Mouse (Mus musculus): Measurements from ENCODE around the gene Ryr2. TPM values are rescaled to one million over a fixed set of nuclear protein-coding genes. Genes with fewer than 3 reads are reported as not detected.

Ryr2 gene
- polyA plus RNA-seq, 1 experiment from 2014 or later, result 0.15 TPM

DNA sequence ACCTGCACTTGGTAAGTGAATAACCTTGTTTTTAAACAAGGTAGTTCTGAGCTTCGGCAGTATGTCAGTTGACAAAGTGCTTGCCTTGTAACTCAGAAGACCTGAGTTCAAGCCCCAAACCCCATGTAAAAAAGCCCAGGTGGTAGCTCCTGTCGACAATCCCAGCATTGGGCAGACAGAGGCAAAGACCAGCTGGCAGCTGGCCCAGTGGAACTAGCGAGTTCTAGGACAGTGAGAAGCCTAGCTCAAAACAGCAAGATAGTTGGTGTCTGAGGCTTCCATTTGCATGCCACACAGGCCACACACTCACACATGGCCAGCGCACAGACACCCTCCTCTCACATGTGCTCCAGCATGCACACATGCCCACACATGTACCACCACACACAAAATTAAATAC is 129.1 kb downstream of the Ryr2 start:
- no peak overlapping the region for H3K4me2 ChIP-seq (ENCODE audit: low read depth, severe bottlenecking)
- no peak for ATAC-seq (ENCODE audit: insufficient number of reproducible peaks, low FRiP score, low TSS enrichment, low read depth)
- no peaks in the 10 kb centered on the region for H3K27me3 ChIP-seq (ENCODE audit: control insufficient read depth, insufficient read depth, low read length)
- no peak overlapping the region for H3K4me3 ChIP-seq (ENCODE audit: low read depth, low read length)
- H3K9ac ChIP-seq (ENCODE audit: low read length), result no peak overlapping the region
- no peak for DNase-seq (ENCODE audit: low spot score)
- no peaks in the 10 kb centered on the region for H3K9me3 ChIP-seq (ENCODE audit: control insufficient read depth, low read length)
- H3K27ac ChIP-seq (replicated peaks; ENCODE audit: low read depth, low read length), result no peak overlapping the region
- no peaks in the 10 kb centered on the region for H3K36me3 ChIP-seq (ENCODE audit: control insufficient read depth, insufficient read depth, low read length)
- 81% methylated on average over 4 of the region's 4 CpGs for WGBS
- H3K4me1 ChIP-seq (ENCODE audit: control insufficient read depth, insufficient read depth, low read length), result no peaks in the 10 kb centered on the region

DNA sequence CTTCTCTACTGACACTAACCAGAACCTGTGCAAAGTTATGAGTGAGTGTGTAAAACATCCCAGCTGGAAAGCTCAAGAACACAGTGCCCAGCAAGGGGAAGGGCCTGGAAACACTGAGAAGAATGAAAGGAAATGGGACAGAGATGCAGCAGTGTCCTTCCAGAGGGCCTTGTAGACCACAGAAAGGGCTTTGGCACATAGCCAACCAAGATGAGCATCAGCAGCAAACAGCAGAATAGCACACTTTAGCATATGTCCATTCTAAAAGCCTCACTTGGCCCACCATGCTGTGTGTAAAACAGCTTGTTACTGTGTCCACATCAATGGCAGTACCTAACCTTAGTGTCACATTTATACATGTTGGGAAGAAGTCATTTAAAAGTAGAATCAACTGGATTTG is 142.4 kb downstream of the Ryr2 start:
- Histone ChIP-seq H3K9me3 (ENCODE audit: control insufficient read depth, low read length) (no peaks in the 10 kb centered on the region; the same call in 1 of the 2 replicates), H3K36me3 (ENCODE audit: control insufficient read depth, insufficient read depth, low read length) (no peaks in the 10 kb centered on the region), H3K27me3 (ENCODE audit: control insufficient read depth, insufficient read depth, low read length) (no peaks in the 10 kb centered on the region), H3K27ac (replicated peaks; ENCODE audit: low read depth, low read length) (no peak overlapping the region), H3K4me3 (ENCODE audit: low read depth, low read length) (no peak overlapping the region), H3K4me1 (ENCODE audit: control insufficient read depth, insufficient read depth, low read length) (no peaks in the 10 kb centered on the region), H3K4me2 (ENCODE audit: low read depth, severe bottlenecking) (no peak overlapping the region), H3K9ac (ENCODE audit: low read length) (no peak overlapping the region)
- DNase-seq (ENCODE audit: low spot score), result no peak
- ATAC-seq (ENCODE audit: insufficient number of reproducible peaks, low FRiP score, low TSS enrichment, low read depth), result no peak

- Histone ChIP-seq H3K4me2 (ENCODE audit: low read depth, severe bottlenecking) (no peak overlapping the region), H3K4me1 (ENCODE audit: control insufficient read depth, insufficient read depth, low read length) (no peaks in the 10 kb centered on the region), H3K9me3 (ENCODE audit: control insufficient read depth, low read length) (no peaks in the 10 kb centered on the region; the same call in 1 of the 2 replicates), H3K4me3 (ENCODE audit: low read depth, low read length) (no peak overlapping the region), H3K27ac (replicated peaks; ENCODE audit: low read depth, low read length) (no peak overlapping the region), H3K9ac (ENCODE audit: low read length) (no peak overlapping the region), H3K36me3 (ENCODE audit: control insufficient read depth, insufficient read depth, low read length) (no peaks in the 10 kb centered on the region), H3K27me3 (ENCODE audit: control insufficient read depth, insufficient read depth, low read length) (no peaks in the 10 kb centered on the region)
- ATAC-seq (ENCODE audit: insufficient number of reproducible peaks, low FRiP score, low TSS enrichment, low read depth) (peak; percentile 51; the same call in 1 of the 2 replicates), DNase-seq (ENCODE audit: low spot score) (no peak)
Observed at GRCm38 (mm10) chr13:11959488-11960174, 147.1 kb downstream of the Ryr2 start.

DNA sequence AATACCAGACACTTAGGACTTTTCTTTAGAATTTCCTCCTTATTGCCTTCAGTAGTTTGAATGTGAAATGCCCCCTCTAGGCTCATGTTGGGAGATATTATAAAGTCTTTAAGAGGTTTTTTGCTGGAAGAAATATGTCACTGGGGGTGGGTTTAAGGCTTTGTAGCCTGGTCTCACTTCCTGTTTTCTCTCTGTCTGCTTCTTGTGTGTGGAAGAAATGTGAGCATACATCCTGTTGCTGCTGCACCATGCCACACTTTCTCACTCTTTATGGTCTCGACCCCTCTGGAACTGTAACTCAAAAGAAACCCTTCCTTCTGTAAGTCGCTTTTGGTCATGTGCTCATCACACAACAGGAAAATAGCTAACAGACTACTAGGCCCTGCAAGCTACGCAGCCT is 147.9 kb downstream of the Ryr2 start:
- 67% methylated on average over 3 of the region's 3 CpGs for WGBS
- Histone ChIP-seq H3K27me3 (ENCODE audit: control insufficient read depth, insufficient read depth, low read length) (no peaks in the 10 kb centered on the region), H3K4me1 (ENCODE audit: control insufficient read depth, insufficient read depth, low read length) (no peaks in the 10 kb centered on the region), H3K4me2 (ENCODE audit: low read depth, severe bottlenecking) (no peak overlapping the region), H3K9me3 (ENCODE audit: control insufficient read depth, low read length) (no peaks in the 10 kb centered on the region; the same call in 1 of the 2 replicates), H3K27ac (replicated peaks; ENCODE audit: low read depth, low read length) (no peak overlapping the region), H3K9ac (ENCODE audit: low read length) (no peak overlapping the region), H3K4me3 (ENCODE audit: low read depth, low read length) (no peak overlapping the region), H3K36me3 (ENCODE audit: control insufficient read depth, insufficient read depth, low read length) (no peaks in the 10 kb centered on the region)
- ATAC-seq (ENCODE audit: insufficient number of reproducible peaks, low FRiP score, low TSS enrichment, low read depth), result no peak
- DNase-seq (ENCODE audit: low spot score), result no peak

DNA sequence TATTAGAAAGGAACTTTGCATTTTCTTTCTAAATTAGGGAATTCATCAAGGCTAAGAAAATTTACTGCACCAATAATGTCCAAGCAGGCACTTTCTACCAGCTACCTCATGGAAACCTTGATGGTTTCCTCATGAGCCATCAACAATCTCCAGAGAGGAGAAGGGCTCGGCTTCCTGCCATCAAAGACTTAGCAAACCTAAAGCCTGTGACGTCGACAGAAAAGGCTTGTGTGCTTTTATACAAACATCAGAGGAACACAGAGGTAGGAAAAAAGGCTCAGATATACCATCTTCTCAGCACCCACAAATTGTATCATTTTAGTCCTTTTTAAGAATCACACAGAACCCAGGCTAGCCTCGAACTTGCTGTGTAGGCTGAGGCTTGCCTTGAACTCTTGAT is 148.5 kb downstream of the Ryr2 start:
- Histone ChIP-seq H3K4me1 (ENCODE audit: control insufficient read depth, insufficient read depth, low read length) (no peaks in the 10 kb centered on the region), H3K27ac (replicated peaks; ENCODE audit: low read depth, low read length) (no peak overlapping the region), H3K4me2 (ENCODE audit: low read depth, severe bottlenecking) (no peak overlapping the region), H3K27me3 (ENCODE audit: control insufficient read depth, insufficient read depth, low read length) (no peaks in the 10 kb centered on the region), H3K9ac (ENCODE audit: low read length) (no peak overlapping the region), H3K9me3 (ENCODE audit: control insufficient read depth, low read length) (no peaks in the 10 kb centered on the region; the same call in 1 of the 2 replicates), H3K4me3 (ENCODE audit: low read depth, low read length) (no peak overlapping the region), H3K36me3 (ENCODE audit: control insufficient read depth, insufficient read depth, low read length) (no peaks in the 10 kb centered on the region)
- DNase-seq (ENCODE audit: low spot score), result no peak
- 70% methylated on average over 4 of the region's 4 CpGs for WGBS
- no peak for ATAC-seq (ENCODE audit: insufficient number of reproducible peaks, low FRiP score, low TSS enrichment, low read depth)

DNA sequence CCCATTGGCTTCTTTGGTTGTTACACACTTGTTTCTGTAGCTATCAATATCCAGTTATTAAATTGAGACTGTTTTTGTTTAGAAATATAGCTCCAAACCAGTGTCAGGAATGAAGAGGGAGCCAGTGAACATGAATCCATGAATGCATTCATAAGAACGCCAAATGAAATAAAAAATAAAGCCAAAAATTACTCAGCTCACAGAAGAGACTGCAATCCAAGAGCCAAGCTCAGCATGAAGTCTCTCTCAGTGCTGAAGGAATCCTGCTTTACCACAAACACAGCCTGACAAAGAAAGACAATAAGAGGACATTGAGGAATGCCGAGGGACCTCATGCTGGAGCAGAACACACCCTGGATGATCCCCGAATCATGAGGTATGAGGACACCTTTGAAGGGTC is 154.8 kb downstream of the Ryr2 start:
- H3K27me3 ChIP-seq (ENCODE audit: control insufficient read depth, insufficient read depth, low read length), result no peaks in the 10 kb centered on the region
- ATAC-seq (ENCODE audit: insufficient number of reproducible peaks, low FRiP score, low TSS enrichment, low read depth), result no peak
- no peak overlapping the region for H3K4me3 ChIP-seq (ENCODE audit: low read depth, low read length)
- no peaks in the 10 kb centered on the region for H3K9me3 ChIP-seq (ENCODE audit: control insufficient read depth, low read length)
- no peaks in the 10 kb centered on the region for H3K36me3 ChIP-seq (ENCODE audit: control insufficient read depth, insufficient read depth, low read length)
- 78% methylated on average over 3 of the region's 3 CpGs for WGBS
- no peak overlapping the region for H3K9ac ChIP-seq (ENCODE audit: low read length)
- H3K4me1 ChIP-seq (ENCODE audit: control insufficient read depth, insufficient read depth, low read length), result no peaks in the 10 kb centered on the region
- H3K27ac ChIP-seq (replicated peaks; ENCODE audit: low read depth, low read length), result no peak overlapping the region
- DNase-seq (ENCODE audit: low spot score), result no peak
- no peak overlapping the region for H3K4me2 ChIP-seq (ENCODE audit: low read depth, severe bottlenecking)

GRCm38 (mm10) chr13:11945740-11946139 is 161.0 kb downstream of the Ryr2 start:
- H3K9me3 ChIP-seq (ENCODE audit: control insufficient read depth, low read length), result no peaks in the 10 kb centered on the region
- no peak overlapping the region for H3K9ac ChIP-seq (ENCODE audit: low read length)
- H3K4me3 ChIP-seq (ENCODE audit: low read depth, low read length), result no peak overlapping the region
- 97% methylated on average over 2 of the region's 2 CpGs for WGBS
- no peak overlapping the region for H3K27ac ChIP-seq (replicated peaks; ENCODE audit: low read depth, low read length)
- DNase-seq (ENCODE audit: low spot score), result no peak
- no peaks in the 10 kb centered on the region for H3K36me3 ChIP-seq (ENCODE audit: control insufficient read depth, insufficient read depth, low read length)
- no peaks in the 10 kb centered on the region for H3K4me1 ChIP-seq (ENCODE audit: control insufficient read depth, insufficient read depth, low read length)
- ATAC-seq (ENCODE audit: insufficient number of reproducible peaks, low FRiP score, low TSS enrichment, low read depth), result no peak
- H3K4me2 ChIP-seq (ENCODE audit: low read depth, severe bottlenecking), result no peak overlapping the region
- no peaks in the 10 kb centered on the region for H3K27me3 ChIP-seq (ENCODE audit: control insufficient read depth, insufficient read depth, low read length)

- no peaks in the 10 kb centered on the region for H3K27me3 ChIP-seq (ENCODE audit: control insufficient read depth, insufficient read depth, low read length)
- no peak overlapping the region for H3K9ac ChIP-seq (ENCODE audit: low read length)
- no peak overlapping the region for H3K4me3 ChIP-seq (ENCODE audit: low read depth, low read length)
- ATAC-seq (ENCODE audit: insufficient number of reproducible peaks, low FRiP score, low TSS enrichment, low read depth), result no peak
- H3K4me2 ChIP-seq (ENCODE audit: low read depth, severe bottlenecking), result no peak overlapping the region
- no peaks in the 10 kb centered on the region for H3K36me3 ChIP-seq (ENCODE audit: control insufficient read depth, insufficient read depth, low read length)
- DNase-seq (ENCODE audit: low spot score), result no peak
- H3K9me3 ChIP-seq (ENCODE audit: control insufficient read depth, low read length), result no peaks in the 10 kb centered on the region
- WGBS, result 88% methylated on average over 4 of the region's 4 CpGs
- H3K4me1 ChIP-seq (ENCODE audit: control insufficient read depth, insufficient read depth, low read length), result no peaks in the 10 kb centered on the region
- H3K27ac ChIP-seq (replicated peaks; ENCODE audit: low read depth, low read length), result no peak overlapping the region
Observed at GRCm38 (mm10) chr13:11941724-11942123, 165.0 kb downstream of the Ryr2 start.
